Mouse (Mus musculus) CH12.LX (cell line): ENCODE data around the gene Smad9.

Experiments used
- CTCF ChIP-seq, 2 experiments: IDR thresholded peaks in 1 of 2; conservative IDR thresholded peaks in 1 of 2; 2 replicates each; pipeline ENCODE4 v1.5.1; 2011 to 2012; ENCODE audit warnings: low read depth in 2 of 2, low read length in 2 of 2, improper control_type of control experiment in 1 of 2, inconsistent platforms in 1 of 2, mild to moderate bottlenecking in 1 of 2, moderate library complexity in 1 of 2
- E2F4 ChIP-seq: IDR thresholded peaks from 2 replicates; pipeline ENCODE4 v1.6.1; 2011; ENCODE audit warnings: low read depth, low read length, improper control_type of control experiment; ENCODE audit not compliant: insufficient replicate concordance
- EP300 ChIP-seq: IDR thresholded peaks from 2 replicates; pipeline ENCODE4 v1.6.1; 2011; ENCODE audit warnings: low read length, improper control_type of control experiment
- GABPA ChIP-seq: IDR thresholded peaks from 2 replicates; pipeline ENCODE4 v1.6.1; 2012; ENCODE audit warnings: low read depth, low read length, improper control_type of control experiment, inconsistent platforms; ENCODE audit not compliant: insufficient replicate concordance
- HCFC1 ChIP-seq: IDR thresholded peaks from 2 replicates; pipeline ENCODE4 v1.6.1; 2012; ENCODE audit warnings: low read depth, mild to moderate bottlenecking, inconsistent platforms, low read length, improper control_type of control experiment
- KAT2A ChIP-seq: IDR thresholded peaks from 2 replicates; pipeline ENCODE4 v1.6.1; 2012; ENCODE audit warnings: low read length, improper control_type of control experiment, inconsistent platforms; ENCODE audit not compliant: insufficient replicate concordance
- MAFK ChIP-seq: IDR thresholded peaks from 2 replicates; pipeline ENCODE4 v1.6.1; 2011; ENCODE audit warnings: low read length, improper control_type of control experiment; ENCODE audit not compliant: insufficient replicate concordance
- NELFE ChIP-seq: IDR thresholded peaks from 2 replicates; pipeline ENCODE4 v1.6.1; 2011; ENCODE audit warnings: low read depth, low read length, improper control_type of control experiment
- TBP ChIP-seq: conservative IDR thresholded peaks from 2 replicates; pipeline ENCODE4 v1.6.1; 2011; ENCODE audit warnings: low read depth, low read length, improper control_type of control experiment
- TCF12 ChIP-seq: IDR thresholded peaks from 2 replicates; pipeline ENCODE4 v1.6.1; 2014; ENCODE audit warnings: low read depth, mild to moderate bottlenecking, inconsistent platforms, low read length, improper control_type of control experiment

- TF ChIP-seq TBP = no peak
- no peak for TF ChIP-seq NELFE
- no peak for TF ChIP-seq MAFK
- no peak for TF ChIP-seq KAT2A
- no peak for TF ChIP-seq EP300
- TF ChIP-seq CTCF (conservative IDR thresholded peaks at IDR 0.05 in 1 of 2, IDR thresholded peaks at IDR 0.05 in 1 of 2; ENCODE audit: low read depth in 2 of 2, low read length in 2 of 2) = no peak
- TF ChIP-seq GABPA = no peak
- TF ChIP-seq TCF12 = no peak
- TF ChIP-seq E2F4 = no peak
- no peak for TF ChIP-seq HCFC1
Measured at GRCm38 (mm10) chr3:54718947-54719346, 36.4 kb upstream of the Smad9 start.
